Mouse (Mus musculus) urinary bladder, postnatal 25 days (tissue): ENCODE results near the gene Galns.

Experiments used
- DNase-seq: peaks from one replicate; pipeline ENCODE4 v3.0.0; 2022; ENCODE audit warnings: low spot score

Galns gene

GRCm38 (mm10) chr8:122538310-122539076 is 72.8 kb downstream of the Galns start:
- DNase-seq: no peak

DNA sequence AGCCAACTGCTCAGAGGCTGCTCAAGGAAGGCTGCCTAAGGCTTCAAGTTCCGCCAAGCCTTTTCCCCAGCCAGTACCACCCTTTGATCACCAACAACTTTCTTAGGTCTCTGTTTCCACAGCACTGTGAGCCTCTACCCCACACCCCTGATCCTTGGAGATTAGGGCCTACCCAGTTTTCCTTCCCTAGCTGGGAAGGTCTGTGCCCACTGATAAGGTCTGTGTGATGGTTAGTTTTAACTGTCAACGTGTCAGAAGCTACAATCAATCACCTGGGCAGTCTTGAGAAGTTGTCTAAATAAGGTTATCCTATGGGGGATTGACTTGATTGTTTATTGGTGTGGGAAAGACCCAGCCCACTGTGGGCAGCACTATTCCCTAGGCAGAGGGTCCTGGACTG is 73.5 kb downstream of the Galns start:
- no peak for DNase-seq

DNA sequence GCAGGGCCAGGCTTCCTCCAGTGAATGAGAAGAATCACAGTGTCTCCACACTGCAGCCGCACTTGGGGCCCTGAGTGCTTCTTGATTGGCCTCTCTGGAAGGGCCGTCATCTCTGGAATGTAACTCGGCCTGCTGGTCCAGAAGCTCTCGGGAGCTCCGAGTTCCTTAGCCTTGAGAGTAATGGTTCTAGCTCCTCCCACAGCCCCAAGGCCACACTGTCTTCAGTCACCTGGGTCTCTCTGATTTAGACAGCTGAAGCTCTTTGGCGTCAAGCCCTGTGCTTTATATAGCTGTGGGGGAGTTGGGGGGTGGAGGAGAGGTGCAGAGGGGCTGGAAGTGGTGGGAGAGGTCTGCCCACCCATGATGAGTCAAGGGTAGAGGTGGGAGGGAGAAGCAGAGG is 74.2 kb downstream of the Galns start:
- DNase-seq: peak; percentile 62

GRCm38 (mm10) chr8:122531312-122531711 is 80.0 kb downstream of the Galns start:
- no peak for DNase-seq

DNA sequence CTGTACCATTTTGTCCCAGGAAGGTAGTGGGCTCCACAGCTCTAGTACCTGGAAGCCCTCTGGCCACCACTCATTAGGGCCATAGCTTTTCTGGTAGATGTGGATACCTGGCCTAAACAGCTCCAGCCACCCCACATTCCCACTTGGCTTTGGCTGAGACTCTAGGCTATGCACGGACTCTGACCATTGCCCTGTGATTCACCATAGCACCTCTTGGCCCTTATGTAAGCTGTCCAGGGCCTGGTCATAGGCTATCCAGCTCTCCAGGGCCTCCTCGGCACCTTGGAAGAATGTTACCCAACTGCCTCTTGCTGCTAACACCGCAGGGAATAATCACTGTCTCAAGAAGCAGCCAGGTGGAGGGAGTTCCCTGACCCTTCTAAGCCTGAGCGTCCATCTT is 82.1 kb downstream of the Galns start:
- DNase-seq: no peak
